Mouse (Mus musculus) spleen, adult 2 months (tissue): ENCODE measurements around the gene Noxa1. TPM values are rescaled to one million over a fixed set of nuclear protein-coding genes. Genes with fewer than 3 reads are reported as not detected.

Experiments used
- DNase-seq, 2 experiments: peaks; one replicate each; pipeline versions ENCODE4 v3.0.0 to v3.0.0-alpha.2; 2012 to 2021; ENCODE audit warnings: low spot score in 2 of 2, low read depth in 1 of 2
- H3K27ac ChIP-seq: fragments of 200-500 bp; 2 replicates; pipeline ENCODE4 v1.5.1; 2012; ENCODE audit warnings: low read length, inconsistent platforms; ENCODE audit not compliant: insufficient read depth
- H3K27me3 ChIP-seq: fragments of 200-500 bp; 2 replicates; pipeline ENCODE4 v1.6.1; 2012; ENCODE audit warnings: mild to moderate bottlenecking, moderate library complexity, low read length, inconsistent platforms; ENCODE audit not compliant: control insufficient read depth, insufficient read depth
- H3K36me3 ChIP-seq: fragments of 200-500 bp; 2 replicates; pipeline ENCODE4 v1.6.1; 2012; ENCODE audit warnings: mild to moderate bottlenecking, low read length, inconsistent platforms; ENCODE audit not compliant: control insufficient read depth, insufficient read depth
- H3K4me1 ChIP-seq: fragments of 200-500 bp; 2 replicates; pipeline ENCODE4 v1.6.1; 2011; ENCODE audit warnings: inconsistent platforms; ENCODE audit not compliant: control insufficient read depth, insufficient read depth, insufficient read length
- H3K4me3 ChIP-seq: fragments of 200-500 bp; 2 replicates; pipeline ENCODE4 v1.5.1; 2011; ENCODE audit warnings: mild to moderate bottlenecking, inconsistent platforms; ENCODE audit not compliant: insufficient read depth, insufficient read length; ENCODE audit errors: extremely low read depth
- CTCF ChIP-seq: fragments of 200-500 bp; IDR thresholded peaks from 2 replicates; pipeline ENCODE4 v1.5.1; 2011; ENCODE audit warnings: mild to moderate bottlenecking, inconsistent platforms; ENCODE audit not compliant: insufficient read depth, insufficient read length, insufficient replicate concordance; ENCODE audit errors: extremely low read depth
- POLR2A ChIP-seq: fragments of 200-500 bp; IDR thresholded peaks from 2 replicates; pipeline ENCODE4 v1.6.1; 2011; ENCODE audit warnings: low read depth, low read length, inconsistent platforms
- WGBS: fragments of 180-500 bp; shearing (Covaris S2); methylation state at CpG from one replicate; pipeline ENCODE4 v1.1.7; 2018; 5-methylcytosine and 5-hydroxymethylcytosine counted together
- polyA plus RNA-seq: library from polyadenylated mRNA; depleted of rRNA; stranded (reverse); fragments of >200 nt; gene quantifications from 2 replicates; pipeline ENCODE4 v1.2.3, GENCODE M21; 2012

Noxa1 gene
- polyA plus RNA-seq, 1 experiment: 0.21 TPM

GRCm38 (mm10) chr2:25098956-25099355 is 4.0 kb upstream of the Noxa1 start:
- 59% methylated on average over 5 of the region's 5 CpGs for WGBS
- H3K27me3 ChIP-seq: no peaks in the 10 kb centered on the region
- no peak overlapping the region for H3K4me3 ChIP-seq
- no peak for DNase-seq
- TF ChIP-seq CTCF: no peak
- no peak for TF ChIP-seq POLR2A
- H3K36me3 ChIP-seq: no peaks in the 10 kb centered on the region
- no peaks in the 10 kb centered on the region for H3K4me1 ChIP-seq
- H3K27ac ChIP-seq: no peak overlapping the region

- TF ChIP-seq CTCF: no peak
- TF ChIP-seq POLR2A: no peak
- Histone ChIP-seq H3K27me3 (no peaks in the 10 kb centered on the region), H3K4me1 (no peaks in the 10 kb centered on the region), H3K27ac (no peak overlapping the region), H3K36me3 (no peaks in the 10 kb centered on the region), H3K4me3 (no peak overlapping the region)
- 76% methylated on average over 3 of the region's 3 CpGs for WGBS
- no peak for DNase-seq
Measured at GRCm38 (mm10) chr2:25098005-25098615, 3.2 kb upstream of the Noxa1 start.

GRCm38 (mm10) chr2:25094785-25095108 is 202 bp downstream of the Noxa1 start:
- Histone ChIP-seq H3K4me3 (no peak overlapping the region), H3K4me1 (no peaks in the 10 kb centered on the region)

GRCm38 (mm10) chr2:25088636-25089035 is 6.3 kb downstream of the Noxa1 start:
- H3K36me3 ChIP-seq: no peaks in the 10 kb centered on the region
- no peak overlapping the region for H3K4me3 ChIP-seq
- no peaks in the 10 kb centered on the region for H3K27me3 ChIP-seq
- H3K4me1 ChIP-seq: no peaks in the 10 kb centered on the region
- no peak for TF ChIP-seq POLR2A
- TF ChIP-seq CTCF: no peak
- WGBS: 86% methylated on average over 3 of the region's 3 CpGs
- H3K27ac ChIP-seq: no peak overlapping the region
- no peak for DNase-seq

More at GRCm38 (mm10) chr2:25094785-25095108, 202 bp downstream of the Noxa1 start:
- DNase-seq: no peak
- TF ChIP-seq CTCF: no peak
- WGBS: 57% methylated on average over 17 of the region's 17 CpGs
- H3K27me3 ChIP-seq: no peaks in the 10 kb centered on the region
- no peak overlapping the region for H3K27ac ChIP-seq
- no peaks in the 10 kb centered on the region for H3K36me3 ChIP-seq

- TF ChIP-seq CTCF (no peak), POLR2A (no peak)
- Histone ChIP-seq H3K36me3 (no peaks in the 10 kb centered on the region), H3K27me3 (no peaks in the 10 kb centered on the region), H3K27ac (no peak overlapping the region), H3K4me1 (no peaks in the 10 kb centered on the region), H3K4me3 (no peak overlapping the region)
- 88% methylated on average over 2 of the region's 2 CpGs for WGBS
- DNase-seq: no peak
Measured at GRCm38 (mm10) chr2:25087842-25088241, 7.1 kb downstream of the Noxa1 start.

- Histone ChIP-seq H3K4me1 (no peaks in the 10 kb centered on the region), H3K4me3 (no peak overlapping the region), H3K27me3 (no peaks in the 10 kb centered on the region), H3K27ac (no peak overlapping the region), H3K36me3 (no peaks in the 10 kb centered on the region)
- 91% methylated on average over 5 of the region's 5 CpGs for WGBS
- TF ChIP-seq CTCF (no peak), POLR2A (no peak)
- DNase-seq: no peak
Measured at GRCm38 (mm10) chr2:25085571-25085970, 9.4 kb downstream of the Noxa1 start.

GRCm38 (mm10) chr2:25083697-25084096 is 11.3 kb downstream of the Noxa1 start:
- DNase-seq: no peak

More at GRCm38 (mm10) chr2:25083697-25084096, 11.3 kb downstream of the Noxa1 start:
- no peaks in the 10 kb centered on the region for H3K4me1 ChIP-seq
- TF ChIP-seq CTCF (no peak), POLR2A (no peak)
- H3K27ac ChIP-seq: no peak overlapping the region
- 90% methylated on average over 4 of the region's 4 CpGs for WGBS
- no peaks in the 10 kb centered on the region for H3K36me3 ChIP-seq
- H3K4me3 ChIP-seq: no peak overlapping the region
- H3K27me3 ChIP-seq: no peaks in the 10 kb centered on the region
